Mouse (Mus musculus) liver, embryonic 15.5 days (tissue): Measurements from ENCODE around the gene Gdf9. TPM values are rescaled to one million over a fixed set of nuclear protein-coding genes. Genes with fewer than 3 reads are reported as not detected.
A peak's percentile ranks its signal among the peaks of the same experiment; 100 is the strongest.

Source experiments
- ATAC-seq: fragments of 200-750 bp; cut with Nextera tagmentation; 2 replicates; pipeline ENCODE4 v1.8.0; 2017; ENCODE audit warnings: moderate number of reproducible peaks, mild to moderate bottlenecking, moderate library complexity; ENCODE audit not compliant: insufficient read depth
- H3K27ac ChIP-seq: fragments of 300-500 bp; sonication (generic); replicated peaks from 2 replicates; pipeline ENCODE4 v1.5.1; 2015; ENCODE audit warnings: mild to moderate bottlenecking, inconsistent platforms
- H3K27me3 ChIP-seq: fragments of 300-500 bp; sonication (generic); 2 replicates; pipeline ENCODE4 v1.6.1; 2015; ENCODE audit warnings: mild to moderate bottlenecking, inconsistent platforms
- H3K36me3 ChIP-seq: fragments of 300-500 bp; sonication (generic); replicated peaks from 2 replicates; pipeline ENCODE4 v1.6.1; 2015; ENCODE audit warnings: moderate library complexity, mild to moderate bottlenecking, inconsistent platforms
- H3K4me1 ChIP-seq: fragments of 300-500 bp; sonication (generic); replicated peaks from 2 replicates; pipeline ENCODE4 v1.6.1; 2015; ENCODE audit warnings: inconsistent platforms
- H3K4me2 ChIP-seq: fragments of 300-500 bp; sonication (generic); 2 replicates; pipeline ENCODE4 v1.6.1; 2015; ENCODE audit warnings: moderate library complexity, mild to moderate bottlenecking, inconsistent platforms
- H3K4me3 ChIP-seq: fragments of 300-500 bp; sonication (generic); replicated peaks from 2 replicates; pipeline ENCODE4 v1.5.1; 2015; ENCODE audit warnings: mild to moderate bottlenecking, inconsistent platforms
- H3K9ac ChIP-seq: fragments of 300-500 bp; sonication (generic); 2 replicates; pipeline ENCODE4 v1.6.1; 2015; ENCODE audit warnings: moderate library complexity, mild to moderate bottlenecking, inconsistent platforms
- H3K9me3 ChIP-seq: fragments of 300-500 bp; sonication (generic); replicated peaks from 2 replicates; pipeline ENCODE4 v1.6.1; 2016; ENCODE audit warnings: inconsistent platforms
- WGBS: fragments of 180-500 bp; shearing (Covaris S2); methylation state at CpG from one replicate; pipeline ENCODE4 v1.1.7; 2015; ENCODE audit warnings: mixed read lengths; ENCODE audit not compliant: insufficient replicate concordance; 5-methylcytosine and 5-hydroxymethylcytosine counted together
- polyA plus RNA-seq: library from polyadenylated mRNA; unstranded; fragments of >200 nt; fragmentation: Nextera tagmentation; extraction: Ambion mirVana; gene quantifications from 2 replicates; pipeline ENCODE4 v1.2.1, GENCODE M21; 2015

The Gdf9 gene
- polyA plus RNA-seq, 1 experiment from 2014 or later, result 0.24 TPM

DNA sequence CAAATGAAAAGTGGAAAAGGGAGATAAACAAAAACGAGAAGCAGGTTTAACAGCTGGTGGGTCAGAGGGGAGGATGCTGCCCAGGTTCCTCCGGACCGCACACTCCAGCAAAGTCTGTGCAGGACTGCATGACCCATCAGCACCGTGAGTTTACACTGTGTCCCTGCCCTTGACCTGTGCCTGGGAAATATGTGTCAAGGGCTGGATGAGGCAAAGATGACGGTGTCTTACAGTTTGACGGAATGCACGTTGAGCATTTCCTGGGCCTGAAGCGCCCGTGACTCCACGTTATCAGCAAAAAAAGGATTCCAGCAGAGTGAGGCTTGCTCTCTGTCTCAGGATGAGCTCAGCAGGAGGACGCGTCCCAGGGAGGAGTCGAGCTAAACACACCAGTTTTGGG, 14.7 kb downstream of the Gdf9 start:
- peaks cover 10% of the 10 kb centered on the region for H3K27me3 ChIP-seq
- H3K4me1 ChIP-seq, result peaks cover 32% of the 10 kb centered on the region
- H3K27ac ChIP-seq, result peak overlapping the region; percentile 45; the same call in 1 of the 2 replicates
- no peak overlapping the region for H3K9ac ChIP-seq
- peak; percentile 26; the same call in 1 of the 2 replicates for ATAC-seq
- H3K9me3 ChIP-seq, result no peaks in the 10 kb centered on the region
- no peak overlapping the region for H3K4me3 ChIP-seq
- 56% methylated on average over 13 of the region's 13 CpGs for WGBS
- no peak overlapping the region for H3K4me2 ChIP-seq
- H3K36me3 ChIP-seq, result no peaks in the 10 kb centered on the region

DNA sequence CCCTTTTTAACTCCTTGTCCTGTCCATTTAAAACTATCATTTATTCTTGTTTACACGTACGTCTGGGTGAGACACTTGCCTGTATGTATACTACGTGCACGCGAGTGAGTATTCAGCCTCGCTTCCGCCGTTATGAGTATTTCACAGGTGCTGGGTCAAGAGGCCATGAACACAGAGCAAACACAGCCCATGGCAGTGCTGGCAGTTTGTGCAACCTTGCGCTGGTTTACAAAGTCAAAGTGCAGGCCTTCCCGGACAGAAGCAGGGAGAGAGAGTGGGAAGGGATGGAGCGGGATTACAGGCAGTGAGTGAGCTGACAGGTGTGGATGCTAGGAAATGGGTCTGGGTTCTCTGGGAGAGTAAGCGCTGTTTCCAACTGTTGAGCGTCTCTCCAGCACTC, 15.4 kb downstream of the Gdf9 start:
- peaks cover 35% of the 10 kb centered on the region for H3K4me1 ChIP-seq
- H3K4me3 ChIP-seq, result no peak overlapping the region
- no peaks in the 10 kb centered on the region for H3K36me3 ChIP-seq
- no peak overlapping the region for H3K4me2 ChIP-seq
- peak; percentile 69 for ATAC-seq
- H3K9ac ChIP-seq, result no peak overlapping the region
- WGBS, result 79% methylated on average over 13 of the region's 13 CpGs
- no peaks in the 10 kb centered on the region for H3K9me3 ChIP-seq
- 0 out of 2 replicates have a peak overlapping the region, but pooled peaks have one; percentile 45 for H3K27ac ChIP-seq
- H3K27me3 ChIP-seq, result peaks cover 16% of the 10 kb centered on the region

DNA sequence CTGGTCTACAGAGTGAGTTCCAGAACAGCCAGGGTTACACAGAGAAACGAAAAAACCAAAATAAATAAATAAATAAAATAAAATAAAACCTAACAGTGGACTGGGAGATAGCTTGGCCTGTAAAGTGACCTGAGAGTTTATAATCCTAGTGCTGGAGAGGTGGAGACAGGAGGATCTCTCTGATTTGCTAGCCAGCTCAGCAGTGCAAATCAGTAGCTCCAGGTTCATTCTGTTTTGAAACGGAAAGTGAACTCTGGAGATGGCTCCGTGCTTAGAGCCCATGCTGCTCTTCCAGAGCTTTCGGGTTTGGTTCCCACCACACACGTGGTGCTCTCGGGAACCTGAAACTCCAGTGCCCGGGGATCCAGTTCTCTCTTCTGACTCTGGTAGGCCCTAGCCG, 17.2 kb downstream of the Gdf9 start:
- peaks cover 28% of the 10 kb centered on the region for H3K4me1 ChIP-seq
- H3K36me3 ChIP-seq, result no peaks in the 10 kb centered on the region
- no peak overlapping the region for H3K4me2 ChIP-seq
- peaks cover 20% of the 10 kb centered on the region for H3K27me3 ChIP-seq
- H3K4me3 ChIP-seq, result no peak overlapping the region
- 74% methylated on average over 8 of the region's 8 CpGs for WGBS
- no peak overlapping the region for H3K27ac ChIP-seq
- no peaks in the 10 kb centered on the region for H3K9me3 ChIP-seq
- no peak for ATAC-seq
- no peak overlapping the region for H3K9ac ChIP-seq

DNA sequence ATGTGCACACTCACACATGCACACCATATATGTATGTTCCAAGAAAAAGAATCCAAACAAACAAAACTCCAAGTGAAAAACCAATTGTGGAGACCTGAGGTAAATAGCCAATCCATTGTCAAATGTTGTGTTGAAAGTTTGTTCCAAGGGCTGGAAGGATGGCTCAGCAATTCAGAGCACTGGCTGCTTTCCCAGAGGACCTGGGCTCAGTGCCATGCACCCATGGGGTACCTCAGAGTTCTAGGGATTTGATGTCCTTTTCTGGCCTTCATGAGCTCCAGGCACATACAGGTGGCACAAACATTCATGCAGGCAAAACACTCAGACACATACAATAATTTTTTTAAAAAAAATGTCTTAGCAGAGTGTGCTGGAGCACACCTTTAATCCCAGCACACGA, 17.7 kb downstream of the Gdf9 start:
- 69% methylated on average over 1 of the region's 1 CpGs for WGBS
- Histone ChIP-seq H3K27ac (no peak overlapping the region), H3K4me2 (no peak overlapping the region), H3K4me1 (peaks cover 28% of the 10 kb centered on the region), H3K9me3 (no peaks in the 10 kb centered on the region), H3K4me3 (no peak overlapping the region), H3K27me3 (peaks cover 20% of the 10 kb centered on the region), H3K9ac (no peak overlapping the region), H3K36me3 (no peaks in the 10 kb centered on the region)
- ATAC-seq, result no peak

DNA sequence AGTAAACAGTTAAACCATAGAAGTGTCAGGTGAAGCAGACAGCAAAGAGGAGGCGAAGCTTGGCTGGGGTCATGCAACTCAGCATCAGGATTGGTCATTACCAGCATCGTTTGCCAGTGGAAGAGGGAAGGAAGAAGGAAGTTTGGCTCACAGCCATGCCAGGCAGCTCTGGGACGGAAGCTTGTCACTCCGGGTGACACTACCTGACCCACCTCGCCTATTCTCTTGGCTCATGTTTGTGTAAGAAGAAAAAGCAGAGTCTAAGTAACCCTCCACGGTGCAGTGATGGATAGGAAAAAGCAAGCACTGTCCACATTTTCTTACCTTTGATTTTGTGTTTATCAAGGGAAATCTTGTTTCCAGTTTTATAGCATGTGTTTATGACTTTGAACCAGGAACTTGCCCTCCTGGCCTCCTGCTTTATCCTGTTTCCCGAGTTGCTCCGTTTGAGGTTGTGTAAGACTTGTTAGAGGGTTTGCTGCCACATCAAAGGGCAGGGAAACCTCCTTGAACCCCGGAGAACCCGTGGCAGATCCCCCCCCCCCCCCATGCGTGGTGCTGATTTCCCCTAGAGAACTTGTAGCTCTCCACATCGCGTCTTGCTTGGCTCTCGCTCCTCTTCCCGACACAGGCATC, 19.4 kb downstream of the Gdf9 start:
- H3K4me2 ChIP-seq, result no peak overlapping the region
- WGBS, result 20% methylated on average over 15 of the region's 15 CpGs
- H3K4me1 ChIP-seq, result peaks cover 18% of the 10 kb centered on the region
- no peaks in the 10 kb centered on the region for H3K9me3 ChIP-seq
- H3K27me3 ChIP-seq, result peaks cover 27% of the 10 kb centered on the region
- no peak overlapping the region for H3K9ac ChIP-seq
- H3K4me3 ChIP-seq, result no peak overlapping the region
- H3K27ac ChIP-seq, result no peak overlapping the region
- H3K36me3 ChIP-seq, result no peaks in the 10 kb centered on the region
- no peak for ATAC-seq

DNA sequence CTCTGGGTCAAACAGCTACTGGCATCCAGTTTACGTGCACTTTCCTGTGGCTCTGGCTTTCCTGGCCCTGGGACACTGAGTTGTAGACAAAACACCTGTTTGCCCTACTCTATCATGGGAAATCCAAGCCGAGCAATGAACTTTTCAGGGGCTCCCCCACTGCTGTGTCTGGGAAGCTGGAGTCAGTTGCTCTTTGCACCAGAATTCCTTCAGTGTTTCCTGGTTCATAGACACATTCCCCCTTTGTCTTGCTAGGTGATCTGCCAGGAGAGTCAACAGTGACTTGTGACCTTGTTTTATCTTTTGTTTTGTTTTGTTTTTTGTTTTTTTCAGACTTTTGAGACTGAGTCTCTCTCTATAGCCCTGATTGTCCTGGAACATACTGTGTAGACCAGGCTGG, 20.5 kb downstream of the Gdf9 start:
- no peak for ATAC-seq
- no peak overlapping the region for H3K4me3 ChIP-seq
- 58% methylated on average over 2 of the region's 2 CpGs for WGBS

DNA sequence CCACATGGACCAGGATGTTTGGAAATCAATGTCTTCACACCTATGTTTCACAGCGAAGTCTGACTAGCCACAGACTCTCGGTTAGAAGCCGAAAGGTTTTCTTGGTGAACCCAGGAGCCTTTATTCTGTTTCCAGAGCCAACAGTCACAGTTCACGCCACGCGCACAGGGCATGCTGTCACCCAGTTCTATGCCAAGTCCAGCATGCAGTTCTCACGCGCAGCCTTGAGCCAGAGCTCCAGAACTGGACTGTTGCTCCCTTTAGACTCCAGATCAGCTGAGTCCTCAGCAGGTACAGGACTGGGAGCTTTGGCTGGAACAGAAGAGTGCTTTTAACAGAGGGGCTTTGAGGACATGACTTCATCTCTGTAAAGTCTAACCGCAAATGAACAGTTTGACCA, 21.6 kb downstream of the Gdf9 start:
- no peaks in the 10 kb centered on the region for H3K9me3 ChIP-seq
- H3K9ac ChIP-seq, result no peak overlapping the region
- peaks cover 49% of the 10 kb centered on the region for H3K27me3 ChIP-seq
- H3K27ac ChIP-seq, result no peak overlapping the region
- 80% methylated on average over 9 of the region's 9 CpGs for WGBS
- peaks cover 16% of the 10 kb centered on the region for H3K4me1 ChIP-seq
- ATAC-seq, result no peak
- H3K4me3 ChIP-seq, result no peak overlapping the region
- H3K36me3 ChIP-seq, result no peaks in the 10 kb centered on the region
- H3K4me2 ChIP-seq, result no peak overlapping the region

More for the DNA sequence above, 20.5 kb downstream of the Gdf9 start:
- Histone ChIP-seq H3K9me3 (no peaks in the 10 kb centered on the region), H3K27me3 (peaks cover 39% of the 10 kb centered on the region), H3K4me1 (peaks cover 12% of the 10 kb centered on the region), H3K27ac (no peak overlapping the region), H3K4me2 (no peak overlapping the region), H3K36me3 (no peaks in the 10 kb centered on the region), H3K9ac (no peak overlapping the region)

DNA sequence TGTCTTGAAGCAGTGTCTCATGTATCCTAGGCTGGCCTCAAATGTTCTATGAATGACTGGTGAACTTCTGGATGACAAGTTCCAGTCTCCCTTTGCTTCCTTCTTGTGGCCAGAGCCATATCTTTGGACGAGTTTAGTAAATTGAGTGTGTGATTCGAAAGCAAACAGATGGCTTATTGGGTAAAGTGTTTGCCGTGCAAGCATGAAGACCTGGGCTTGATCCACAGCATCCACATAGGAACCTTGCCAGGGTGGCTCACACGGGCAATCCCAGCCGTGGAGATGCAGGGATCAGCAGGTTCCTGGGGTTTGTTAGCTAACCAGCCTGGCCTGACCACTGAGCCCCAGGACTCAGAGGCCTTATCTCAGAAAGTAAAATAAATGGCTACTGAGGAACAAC, 22.2 kb downstream of the Gdf9 start:
- Histone ChIP-seq H3K4me2 (no peak overlapping the region), H3K4me1 (peaks cover 22% of the 10 kb centered on the region), H3K27ac (no peak overlapping the region), H3K9me3 (no peaks in the 10 kb centered on the region), H3K4me3 (no peak overlapping the region), H3K27me3 (peaks cover 55% of the 10 kb centered on the region), H3K9ac (no peak overlapping the region), H3K36me3 (no peaks in the 10 kb centered on the region)
- WGBS, result 63% methylated on average over 5 of the region's 5 CpGs
- no peak for ATAC-seq

DNA sequence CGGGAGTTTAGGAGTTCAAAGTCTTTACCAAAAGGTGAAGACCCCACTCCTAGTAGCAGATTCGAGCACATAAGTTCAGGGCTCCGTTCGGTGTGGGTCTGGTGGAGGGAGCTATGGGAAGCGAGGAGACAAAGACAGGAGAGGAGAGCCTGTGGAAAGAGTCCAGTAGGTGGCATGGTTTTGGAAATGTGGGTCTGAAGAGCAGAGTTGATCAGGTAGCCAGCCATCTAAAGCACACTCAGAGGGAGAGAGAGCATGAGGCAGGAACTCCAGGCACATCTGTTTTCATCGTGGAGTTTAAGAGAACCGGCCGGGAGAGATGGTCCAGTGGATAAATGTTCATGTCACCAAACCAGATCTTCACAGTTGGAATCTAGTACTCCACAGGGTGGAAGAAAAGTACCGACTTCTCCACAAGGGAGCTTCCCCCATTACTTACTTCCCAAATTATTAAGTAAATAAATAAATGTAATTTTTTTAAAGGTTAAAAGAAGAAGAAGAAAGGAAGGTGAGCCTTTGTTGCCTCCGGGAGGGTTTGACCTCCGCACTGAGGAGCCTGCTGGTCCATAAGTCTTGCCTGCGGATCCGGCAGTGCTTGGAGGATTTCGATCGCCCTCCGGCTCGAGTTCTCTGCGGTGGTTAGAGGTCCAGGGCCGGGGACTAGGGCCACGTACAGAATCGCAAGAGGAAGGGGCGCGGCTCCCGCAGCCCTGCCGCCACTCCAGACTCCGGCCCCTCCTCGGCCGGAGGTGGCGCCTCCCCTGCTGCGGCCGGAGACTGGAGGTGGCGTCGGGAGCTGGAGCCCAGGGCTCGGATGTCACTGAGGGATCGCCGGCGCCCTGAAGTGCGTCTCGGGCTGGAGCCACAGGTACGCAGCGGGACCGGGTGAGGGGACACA, 25.9 kb downstream of the Gdf9 start, which contains the start of the genes Gm10447 and Shroom1:
Gm10447 (minus strand) TSS at position 637 of the 898 bp plus-strand sequence.
Shroom1 (plus strand) TSS at position 732 of the 898 bp plus-strand sequence.
- peak within 1 kb of the TSS; percentile 57 for H3K4me3 ChIP-seq
- peaks cover 62% of the 10 kb centered on the region for H3K27me3 ChIP-seq
- ATAC-seq, result peak; percentile 78
- no peaks in the 10 kb centered on the region for H3K36me3 ChIP-seq
- WGBS, result 4% methylated on average over 42 of the region's 42 CpGs
- no peaks in the 10 kb centered on the region for H3K9me3 ChIP-seq
- H3K9ac ChIP-seq, result peak within 1 kb of the TSS; percentile 37; the same call in 1 of the 2 replicates
- H3K4me2 ChIP-seq, result peak within 1 kb of the TSS; percentile 64
- peaks cover 18% of the 10 kb centered on the region for H3K4me1 ChIP-seq
- H3K27ac ChIP-seq, result peak within 1 kb of the TSS; percentile 61

DNA sequence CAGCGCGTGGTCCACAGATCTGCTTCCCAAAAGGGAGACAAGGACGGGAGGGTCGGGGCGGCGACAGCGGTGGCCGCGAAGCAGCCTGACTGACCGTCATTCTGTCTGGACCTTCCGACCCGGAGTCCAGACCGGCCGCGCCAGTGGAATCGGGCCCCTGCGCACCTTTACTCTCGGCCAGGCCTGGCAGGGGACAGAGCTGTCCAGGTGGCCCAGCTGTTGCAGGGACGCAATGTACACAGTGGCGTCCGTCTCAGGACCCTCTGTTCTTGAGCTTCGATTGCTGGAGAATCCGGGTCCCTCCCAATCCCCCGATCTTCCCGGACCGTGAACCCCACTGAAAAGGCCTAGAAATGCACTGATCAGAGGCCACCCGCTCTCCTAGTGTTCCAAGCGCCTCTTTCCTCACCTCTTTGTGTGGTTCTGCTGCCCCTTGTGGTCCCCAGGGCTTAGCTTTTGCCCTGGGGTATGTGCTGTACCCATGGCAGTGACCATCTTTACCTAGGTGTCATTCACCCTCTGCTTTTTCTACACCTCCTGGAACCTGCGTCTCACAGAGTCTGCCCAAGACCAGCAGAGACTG, 26.6 kb downstream of the Gdf9 start:
- ATAC-seq, result peak; percentile 49
- Histone ChIP-seq H3K27me3 (peaks cover 69% of the 10 kb centered on the region), H3K4me2 (peak overlapping the region; percentile 64), H3K9ac (peak overlapping the region; percentile 37; the same call in 1 of the 2 replicates), H3K36me3 (no peaks in the 10 kb centered on the region), H3K9me3 (no peaks in the 10 kb centered on the region), H3K4me1 (peaks cover 23% of the 10 kb centered on the region), H3K27ac (peak overlapping the region; percentile 61), H3K4me3 (peak overlapping the region; percentile 57)
- WGBS, result 9% methylated on average over 29 of the region's 29 CpGs

DNA sequence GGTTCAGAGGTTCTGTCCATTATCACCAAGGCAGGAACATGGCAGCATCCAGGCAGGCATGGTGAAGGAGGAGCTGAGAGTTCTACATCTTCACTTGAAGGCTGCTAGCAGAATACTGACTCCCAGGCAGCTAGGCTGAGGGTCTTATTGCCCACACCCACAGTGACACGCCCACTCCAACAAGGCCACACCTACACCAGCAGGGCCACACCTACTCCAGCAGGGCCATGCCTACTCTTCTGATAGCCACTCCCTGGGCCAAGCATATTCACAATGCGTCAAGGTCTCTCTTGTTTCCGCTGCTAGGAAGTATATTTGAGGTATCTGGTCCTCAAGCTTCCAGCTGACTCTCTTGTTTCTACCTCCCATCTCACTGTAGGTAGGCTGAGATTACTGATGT, 28.2 kb downstream of the Gdf9 start:
- Histone ChIP-seq H3K4me2 (no peak overlapping the region), H3K27ac (no peak overlapping the region), H3K4me1 (peaks cover 33% of the 10 kb centered on the region), H3K4me3 (no peak overlapping the region), H3K9me3 (no peaks in the 10 kb centered on the region), H3K27me3 (peaks cover 84% of the 10 kb centered on the region), H3K9ac (no peak overlapping the region), H3K36me3 (no peaks in the 10 kb centered on the region)
- WGBS, result 49% methylated on average over 3 of the region's 3 CpGs
- ATAC-seq, result no peak
